Mouse (Mus musculus) retina, embryonic 14.5 days (tissue): ENCODE data around the gene Atoh8.

ENCODE experiments used
- DNase-seq: peaks from one replicate; pipeline ENCODE4 v3.0.0-alpha.2; 2015; ENCODE audit warnings: low spot score

Atoh8 gene

DNA sequence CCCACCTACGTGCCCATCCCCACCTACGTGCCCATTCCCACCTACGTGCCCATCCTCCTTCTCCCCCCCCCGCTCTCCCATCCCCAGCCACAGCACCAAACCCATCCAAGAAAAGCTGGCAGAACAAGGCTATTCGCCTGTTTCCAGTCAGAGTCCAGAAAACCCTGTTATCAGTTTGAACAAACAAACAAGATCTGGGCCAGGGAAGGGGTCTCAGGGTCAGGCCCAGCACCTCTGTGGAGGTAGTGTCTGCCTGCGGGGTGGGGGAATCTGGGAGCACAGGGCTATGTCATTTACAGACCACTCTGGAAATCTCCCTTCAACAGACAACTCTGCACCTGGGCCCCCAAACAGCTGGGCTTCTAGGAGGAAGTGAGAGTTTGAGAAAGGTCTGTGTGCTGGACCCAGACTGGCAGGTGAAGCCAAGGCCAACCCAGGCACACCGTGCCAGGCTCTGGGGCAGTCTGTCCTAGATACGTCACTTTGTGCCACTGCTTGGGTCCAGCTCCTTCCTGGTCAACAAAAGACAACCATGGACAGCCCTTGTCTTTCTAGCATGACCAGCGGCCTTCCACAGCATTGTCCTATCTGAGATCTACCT lies 7.6 kb downstream of the Atoh8 start:
- DNase-seq: no peak

DNA sequence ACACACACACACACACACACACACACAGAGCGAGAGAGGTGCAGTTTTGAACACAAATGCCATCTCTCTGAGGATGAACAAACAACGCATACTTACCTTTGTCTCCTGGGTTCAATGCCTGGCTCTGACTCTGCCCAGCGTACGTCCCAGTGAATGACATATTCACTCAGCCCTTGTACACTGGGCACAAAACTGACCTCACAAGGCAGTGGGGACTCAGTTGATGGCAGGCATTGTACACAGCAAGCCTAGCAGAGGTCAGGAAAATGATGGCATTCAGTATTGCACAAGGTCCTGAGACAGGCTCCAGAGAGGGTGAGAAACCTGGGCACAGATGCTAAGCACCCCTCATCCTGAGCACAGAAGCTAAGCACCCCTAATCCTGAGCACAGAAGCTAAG lies 8.4 kb downstream of the Atoh8 start:
- no peak for DNase-seq

DNA sequence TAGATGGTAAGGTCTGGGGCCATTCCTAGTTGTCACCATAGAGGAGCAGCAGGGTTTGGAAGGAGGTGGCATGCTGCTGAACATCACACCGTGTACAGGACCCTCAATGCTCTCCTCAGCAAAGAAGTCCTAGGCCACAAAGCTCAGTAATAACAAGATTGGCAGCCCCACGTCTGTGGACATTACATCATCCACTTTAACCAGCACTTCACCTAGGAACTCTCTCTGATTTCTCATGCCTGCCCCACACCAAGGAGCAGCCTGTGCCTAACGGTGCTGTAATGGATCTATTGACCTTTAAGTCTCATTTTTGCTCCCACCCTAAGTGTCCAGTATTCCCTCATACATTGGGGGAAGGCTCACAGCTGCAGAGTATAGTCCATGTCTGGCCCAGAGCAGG lies 9.7 kb downstream of the Atoh8 start:
- DNase-seq: no peak

DNA sequence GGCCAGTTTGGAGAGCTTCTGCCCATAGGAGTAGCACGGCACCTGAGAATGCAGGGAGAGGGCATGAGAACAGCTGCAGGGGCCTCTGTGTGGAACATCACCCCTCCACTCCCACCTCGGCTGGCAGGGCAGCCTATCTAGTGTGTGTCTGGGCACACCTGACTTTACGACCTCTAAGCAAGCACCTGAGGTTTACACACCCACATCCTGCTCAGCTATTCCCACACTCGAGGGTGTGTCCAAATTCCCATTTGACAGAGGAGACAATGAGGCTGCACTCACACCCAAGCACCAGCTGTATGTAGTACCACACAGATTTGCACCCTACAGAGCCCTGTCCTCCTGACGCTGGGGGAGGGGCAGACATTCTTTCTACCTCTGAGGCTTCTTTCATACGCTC lies 11.5 kb downstream of the Atoh8 start:
- no peak for DNase-seq

DNA sequence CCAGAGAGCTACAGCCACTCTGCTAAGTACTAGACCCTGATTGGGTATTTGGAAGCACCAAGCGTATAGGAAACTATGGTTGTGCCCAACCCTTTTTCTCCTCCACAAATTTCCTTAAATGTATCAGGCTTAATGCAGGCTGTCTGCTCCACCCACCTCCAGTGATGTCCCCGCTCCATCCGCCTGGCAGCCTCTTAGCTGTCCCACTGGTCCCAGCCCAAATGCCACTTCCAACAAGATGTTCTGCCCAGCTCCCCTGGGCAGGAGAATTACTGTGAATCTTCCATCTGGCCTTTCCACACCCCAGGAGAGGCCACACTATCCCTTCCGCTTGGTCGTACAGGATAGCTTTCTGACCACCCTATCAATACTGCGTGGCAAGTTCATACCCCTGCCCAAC lies 12.5 kb downstream of the Atoh8 start:
- no peak for DNase-seq

DNA sequence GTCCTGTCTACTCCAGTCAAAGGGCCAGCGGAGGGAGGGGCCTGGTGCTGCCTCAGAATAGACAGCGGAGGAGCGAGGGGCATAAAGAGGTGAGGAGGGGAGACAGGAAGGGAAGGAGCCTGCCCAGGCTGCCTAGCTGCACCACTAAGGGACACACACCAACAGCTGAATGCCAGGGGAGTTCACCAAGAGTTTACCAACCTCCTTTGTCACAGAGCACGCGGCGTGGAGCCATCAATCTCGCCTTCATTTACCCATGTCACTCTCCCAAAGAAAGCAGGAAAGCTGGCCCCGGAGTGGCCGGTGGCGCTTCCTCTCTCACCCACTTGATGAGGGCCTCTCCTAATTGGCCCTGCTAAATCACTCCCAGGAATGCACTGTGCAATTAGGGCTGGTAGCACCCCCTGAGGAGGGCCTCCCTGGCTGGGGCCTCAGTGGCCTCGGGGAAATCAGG lies 13.1 kb downstream of the Atoh8 start:
- peak; percentile 89 for DNase-seq

DNA sequence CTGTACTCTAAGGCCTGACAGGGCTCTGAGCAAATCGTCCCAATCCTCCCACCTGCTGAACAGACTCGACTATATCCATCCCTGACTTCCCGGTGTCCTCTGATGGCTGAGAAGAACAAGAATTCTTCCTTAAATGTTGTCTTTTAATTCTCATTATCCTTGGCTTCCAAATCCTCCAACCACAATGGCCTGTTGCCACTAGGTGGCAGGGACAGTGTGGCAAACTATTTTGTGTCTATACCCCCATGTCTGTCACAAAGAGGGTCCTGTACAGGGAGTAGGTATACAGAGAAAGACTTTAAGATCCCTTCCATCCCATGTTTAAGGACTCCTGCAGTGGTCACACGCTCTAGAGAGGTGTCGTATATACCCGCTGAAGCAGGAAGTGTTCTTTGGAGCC lies 14.1 kb downstream of the Atoh8 start:
- DNase-seq: peak; percentile 42

DNA sequence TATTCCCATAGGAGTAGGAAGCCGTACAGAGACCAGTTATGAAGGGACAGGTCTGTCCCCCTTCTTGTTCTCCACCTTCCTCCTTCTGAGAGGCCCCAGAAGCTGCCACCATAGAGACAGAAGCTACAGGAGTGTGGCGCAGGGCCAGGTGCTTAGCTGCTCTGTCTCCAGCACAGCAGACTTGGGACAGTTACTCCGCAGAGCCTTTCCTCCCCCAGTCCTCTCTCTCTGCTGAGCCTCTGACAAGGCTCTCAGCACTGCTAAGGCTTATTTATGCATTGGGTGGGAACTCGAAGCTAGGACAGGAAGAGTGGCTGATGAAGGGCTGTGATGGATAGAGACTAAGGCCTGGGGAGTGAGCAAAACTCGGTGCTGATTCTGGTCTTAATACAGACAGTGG lies 15.8 kb downstream of the Atoh8 start:
- DNase-seq: no peak

DNA sequence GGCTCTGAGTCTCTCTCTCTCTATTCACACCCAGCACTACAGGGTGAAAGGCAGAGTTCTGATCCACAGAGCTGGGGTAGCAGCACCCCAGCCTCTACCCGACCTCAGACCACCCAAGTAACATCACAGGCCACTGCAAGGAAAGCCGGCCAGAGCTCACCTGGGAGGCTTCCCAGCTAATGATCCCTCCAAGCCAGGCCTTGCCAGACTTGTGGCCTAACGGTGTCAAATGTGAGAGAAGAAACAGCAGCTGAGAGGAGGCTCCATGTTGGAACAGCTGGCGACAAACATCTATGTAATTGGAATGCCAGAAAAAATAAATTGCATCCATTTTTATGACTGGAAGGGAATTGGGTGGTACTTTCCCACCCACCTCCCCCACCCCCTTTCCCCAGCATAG lies 17.1 kb downstream of the Atoh8 start:
- DNase-seq: no peak

DNA sequence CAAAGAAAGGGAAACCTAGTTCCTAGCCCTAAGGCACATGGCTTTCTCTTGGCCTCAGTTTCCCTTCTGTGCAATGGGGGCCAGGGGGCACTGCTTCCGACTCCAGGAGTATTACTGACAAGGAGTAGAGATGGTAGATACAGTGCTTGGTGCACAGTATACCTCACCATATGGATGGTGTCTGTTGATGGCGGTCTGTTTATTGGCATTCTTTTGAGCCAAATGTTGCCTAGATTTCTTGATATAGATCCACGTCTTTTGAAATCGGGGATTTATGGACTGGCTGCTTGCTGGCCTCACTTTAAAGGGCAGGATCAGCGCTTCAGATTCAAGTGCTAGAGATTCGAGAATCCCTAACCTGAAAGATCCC lies 18.0 kb downstream of the Atoh8 start:
- DNase-seq: no peak

DNA sequence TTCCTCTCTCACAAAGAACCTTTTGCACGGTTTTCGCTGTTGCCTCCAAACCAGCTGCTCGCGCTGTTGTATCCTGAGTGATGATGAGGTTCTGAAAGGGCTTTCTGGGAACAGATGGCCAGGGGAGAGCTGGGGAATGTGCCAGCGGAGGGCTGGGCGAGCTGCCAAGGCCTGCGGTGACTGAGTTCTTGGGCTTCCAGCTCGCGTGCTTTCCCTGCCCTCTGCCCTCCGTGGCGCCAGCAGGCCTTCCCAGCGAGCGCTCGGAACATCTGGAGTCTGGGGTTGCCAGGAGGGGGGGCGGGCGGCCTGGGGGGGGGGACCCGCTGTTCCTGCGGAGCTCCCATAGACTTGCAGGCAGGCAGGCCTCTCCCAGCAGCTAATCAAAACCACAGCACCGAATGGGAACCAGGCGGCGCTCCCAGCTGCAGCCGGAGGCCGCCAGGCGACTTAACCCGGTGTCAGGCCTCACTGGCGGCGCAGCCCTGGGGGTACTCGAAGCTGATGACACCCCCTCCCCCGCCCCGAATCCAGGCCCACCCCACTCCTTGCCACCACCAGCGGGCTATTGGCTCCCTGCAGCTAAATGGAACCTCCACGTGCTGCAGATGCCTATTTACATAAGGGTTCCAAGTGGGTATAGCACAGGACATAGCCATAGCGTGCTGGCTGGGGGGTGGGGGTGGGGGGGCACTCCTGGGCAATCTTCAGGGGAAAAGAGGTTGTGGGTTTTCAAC lies 18.5 kb downstream of the Atoh8 start:
- DNase-seq: peak; percentile 90

DNA sequence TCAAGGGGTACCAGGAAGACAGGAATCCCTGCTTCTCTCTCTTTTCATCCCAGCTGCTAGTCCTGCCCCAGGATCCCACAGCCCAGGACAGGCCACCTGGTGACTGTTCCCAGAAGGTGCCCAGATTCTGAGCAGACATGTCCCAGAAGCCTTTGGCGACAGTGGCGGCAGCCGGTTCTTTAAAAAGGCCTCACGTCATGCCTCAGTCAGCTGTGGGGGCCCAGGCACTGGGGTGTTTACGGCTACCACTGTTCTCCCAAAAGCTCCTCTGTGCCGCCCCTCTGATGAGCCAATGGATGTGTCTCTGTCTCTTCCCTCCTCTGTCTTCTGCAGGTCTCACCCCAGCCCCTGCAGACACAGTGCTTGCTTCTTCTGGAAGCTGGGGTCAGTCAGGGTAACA lies 19.8 kb downstream of the Atoh8 start:
- DNase-seq: no peak

DNA sequence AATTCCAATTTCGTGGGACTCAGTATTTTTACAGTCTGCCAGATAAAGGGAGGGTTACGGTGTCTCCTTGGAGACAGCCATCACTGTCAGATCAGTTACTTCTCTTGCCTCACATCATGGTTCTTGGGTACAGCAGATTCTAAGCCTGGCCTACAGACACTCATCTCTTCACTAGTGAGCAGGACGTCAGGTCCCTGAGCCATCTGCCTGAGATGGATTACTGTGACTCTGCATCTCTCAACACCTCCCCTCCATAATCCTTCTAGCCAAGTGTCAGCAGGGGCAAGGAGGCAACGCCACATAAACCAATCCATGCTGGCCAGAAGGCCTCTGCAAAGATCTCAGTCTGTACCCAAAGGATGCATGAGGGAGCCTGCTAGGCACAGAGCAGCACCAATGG lies 24.0 kb downstream of the Atoh8 start:
- no peak for DNase-seq

DNA sequence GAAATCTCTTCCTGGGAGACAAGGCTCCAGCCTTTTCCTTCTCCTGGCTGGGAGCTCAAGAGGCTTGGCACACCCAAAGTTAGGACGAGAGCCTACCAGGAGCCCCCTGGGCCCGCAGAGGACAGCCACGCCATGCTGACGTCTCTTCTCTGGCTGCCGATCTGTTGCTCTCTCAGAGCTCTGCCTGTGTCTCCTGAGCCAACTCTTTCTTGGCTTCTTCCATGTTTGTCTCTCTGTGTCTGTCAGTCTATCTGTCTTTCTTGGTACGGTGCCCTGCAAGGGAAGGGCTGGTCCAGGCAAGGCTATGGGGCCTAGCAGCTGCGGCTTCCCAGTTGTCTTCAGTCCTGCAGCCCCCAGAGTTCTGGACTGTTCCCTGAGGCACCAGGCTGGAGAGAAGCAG lies 24.6 kb downstream of the Atoh8 start:
- DNase-seq: no peak

DNA sequence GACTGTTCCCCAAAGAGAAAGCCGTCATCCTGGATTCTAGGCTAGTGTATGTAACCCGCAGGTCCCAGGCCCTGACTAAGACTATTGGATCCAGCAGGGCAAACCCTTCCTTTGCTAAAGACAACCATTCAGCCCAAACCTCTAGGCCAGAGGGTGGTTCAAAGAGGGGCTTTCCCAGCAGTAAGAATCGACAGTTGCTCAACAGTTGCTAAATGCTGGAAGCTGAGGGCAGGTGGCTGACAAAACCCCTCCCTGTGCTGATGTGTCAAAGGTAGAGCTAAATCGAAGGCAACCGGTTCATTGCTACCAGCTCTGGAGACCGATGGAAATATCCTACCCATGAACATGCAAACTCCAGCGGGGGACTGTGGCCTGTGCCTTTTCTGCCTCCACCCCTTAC lies 25.6 kb downstream of the Atoh8 start:
- no peak for DNase-seq

DNA sequence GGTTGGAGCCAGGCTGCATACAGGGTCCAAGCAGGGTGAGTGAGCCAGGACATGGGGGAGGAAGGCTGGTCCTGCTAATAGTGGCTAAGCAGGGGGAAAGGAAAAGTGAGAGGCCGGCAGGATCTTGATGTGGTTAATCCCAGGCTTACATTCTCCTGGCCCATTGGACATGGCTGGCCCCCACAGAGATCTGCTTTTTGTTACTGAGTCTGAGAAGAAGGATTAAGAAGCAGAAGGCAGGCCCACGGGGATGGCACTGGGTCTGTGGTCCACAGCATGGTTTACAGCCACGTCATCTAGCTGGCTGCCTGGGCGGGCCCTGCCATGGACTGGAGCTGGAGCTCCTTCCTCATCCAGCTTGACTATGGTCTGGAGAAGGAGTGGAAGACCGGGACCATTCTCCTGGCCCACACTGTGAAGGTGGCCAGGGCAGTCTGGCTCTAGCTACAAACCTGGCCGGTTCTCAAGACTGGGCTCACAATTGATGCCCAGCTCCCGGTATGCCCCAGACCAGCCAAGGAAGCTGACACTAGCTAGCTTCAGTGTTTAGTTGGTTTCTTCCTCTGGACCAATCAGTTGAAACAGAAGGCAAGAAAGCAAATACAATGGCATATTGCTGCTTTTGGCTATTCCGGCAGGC lies 26.9 kb downstream of the Atoh8 start:
- DNase-seq: no peak

DNA sequence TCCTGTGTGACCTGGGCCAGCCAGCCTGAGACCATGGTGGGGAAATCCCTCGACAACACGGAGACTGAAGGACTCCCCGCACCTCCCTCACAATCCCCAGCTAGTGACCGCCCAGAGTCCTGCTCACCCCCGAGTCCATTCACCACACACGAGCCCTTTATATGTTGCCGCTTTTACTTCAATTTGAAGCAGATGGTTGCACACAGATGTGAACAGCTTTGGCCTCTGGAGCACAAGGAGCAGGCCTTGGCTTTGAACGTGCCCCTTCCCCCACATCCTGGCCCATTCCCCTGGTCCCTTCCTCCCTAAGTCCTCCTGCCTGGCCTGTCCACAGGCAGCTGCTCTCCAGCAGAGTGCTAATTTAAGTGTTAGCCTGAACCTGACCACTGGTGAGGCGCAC lies 29.4 kb downstream of the Atoh8 start:
- no peak for DNase-seq

DNA sequence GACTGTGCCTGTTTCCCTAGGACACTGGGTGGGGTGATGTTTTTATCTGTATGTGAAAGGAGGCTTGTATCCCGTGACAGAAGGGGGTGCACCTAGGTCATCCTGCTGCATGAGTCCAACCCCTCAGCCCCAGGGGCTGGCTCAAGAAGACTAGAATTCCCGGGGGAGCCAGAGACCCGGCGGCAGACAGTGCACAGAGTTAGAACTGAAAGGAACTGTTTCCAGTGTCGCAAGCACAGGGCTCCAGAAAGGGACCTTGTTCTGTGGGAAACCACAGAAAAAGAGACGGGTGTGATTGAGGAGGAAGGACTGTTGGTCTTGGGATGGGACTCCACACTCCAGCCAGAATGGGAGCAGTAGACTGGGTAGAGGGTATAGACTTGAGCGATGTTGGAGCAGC lies 30.5 kb downstream of the Atoh8 start:
- DNase-seq: no peak

DNA sequence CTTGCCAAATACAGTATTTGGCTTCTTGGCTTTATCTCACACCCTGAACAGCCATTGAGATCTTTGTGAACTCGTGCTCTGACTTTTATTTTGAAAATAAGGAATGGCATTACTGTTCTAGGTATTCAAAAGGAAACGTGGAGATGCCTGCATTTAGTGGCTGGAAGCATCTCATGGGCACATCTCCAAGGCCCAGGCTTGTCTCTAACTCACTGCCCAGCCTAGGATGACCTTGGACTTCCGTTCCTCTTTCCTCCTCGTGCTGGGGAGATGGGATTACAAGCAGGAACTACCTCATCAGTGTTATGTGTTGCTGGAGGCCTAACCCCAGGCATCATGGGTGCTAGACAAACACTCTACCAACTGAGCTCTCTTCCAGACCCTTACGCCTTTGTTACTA lies 32.1 kb downstream of the Atoh8 start:
- no peak for DNase-seq

DNA sequence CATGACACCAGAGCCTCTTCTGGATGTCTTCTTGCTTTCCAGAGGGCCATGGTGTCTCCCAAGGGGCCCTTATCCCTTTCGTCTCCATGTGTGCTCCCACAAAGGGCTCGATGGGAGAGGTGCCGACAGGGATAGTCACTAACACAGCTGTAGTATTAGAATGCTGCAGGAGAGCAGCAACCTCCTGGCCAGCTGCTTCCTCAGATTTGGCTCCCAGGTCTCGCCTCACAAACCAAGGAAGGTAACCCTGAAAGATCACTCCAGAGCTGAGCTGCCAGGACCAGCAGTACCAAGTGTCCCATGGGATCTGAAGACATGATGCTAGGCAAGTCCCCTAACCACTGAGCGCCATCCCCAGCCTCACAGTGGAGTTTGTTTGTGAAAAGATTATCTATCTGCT lies 32.6 kb downstream of the Atoh8 start:
- DNase-seq: no peak

DNA sequence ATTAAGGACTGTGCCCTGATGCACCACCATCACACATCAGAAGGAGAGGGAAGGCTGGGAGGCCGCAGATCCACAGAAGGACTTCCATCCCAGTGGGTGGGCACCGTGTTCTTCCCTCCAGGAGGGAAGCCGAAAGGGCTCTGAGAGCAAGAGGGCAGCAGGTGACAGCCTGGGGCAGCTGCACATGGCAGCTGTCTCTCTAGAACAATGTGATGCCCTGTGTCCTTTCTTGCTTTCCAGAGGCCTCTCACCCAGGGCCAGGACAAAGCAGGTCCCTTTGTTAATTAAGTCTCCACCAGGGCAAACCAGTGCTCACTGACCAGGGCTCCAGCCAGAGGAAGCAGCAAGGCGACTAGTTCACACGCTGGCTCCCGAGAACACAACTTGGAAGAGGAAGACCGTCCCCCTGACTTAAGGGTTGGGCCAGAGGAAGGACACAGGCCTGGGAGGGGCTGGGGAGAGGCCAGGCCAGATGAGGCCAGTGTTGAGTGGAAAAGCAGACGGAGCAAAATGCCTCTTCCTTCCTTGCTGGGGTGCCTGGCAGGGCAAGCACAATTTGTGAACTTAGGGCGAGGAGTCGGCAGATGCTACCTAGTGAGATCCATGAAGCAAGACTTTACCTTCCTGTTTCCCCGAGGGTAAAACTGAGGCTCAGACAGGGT lies 34.7 kb downstream of the Atoh8 start:
- DNase-seq: peak; percentile 46

DNA sequence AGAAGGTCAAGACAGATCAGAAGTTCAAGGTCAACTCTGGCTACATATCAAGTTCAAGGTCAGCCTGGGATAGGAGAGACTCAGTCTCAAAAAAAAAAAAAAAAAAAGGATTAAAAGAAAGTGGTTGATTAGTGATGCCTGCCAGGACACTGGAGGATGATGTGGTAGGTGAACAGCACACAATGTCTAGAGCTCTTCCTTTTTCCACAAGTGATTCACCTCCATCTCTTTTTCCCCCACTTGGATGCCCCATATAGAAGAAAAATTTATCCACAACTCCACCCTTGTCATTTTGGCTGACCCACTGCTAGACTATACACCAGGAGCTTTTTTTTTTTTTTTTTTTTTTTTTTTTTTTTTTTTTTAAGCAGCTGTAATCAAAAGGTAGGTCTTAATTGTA lies 37.9 kb downstream of the Atoh8 start:
- no peak for DNase-seq

DNA sequence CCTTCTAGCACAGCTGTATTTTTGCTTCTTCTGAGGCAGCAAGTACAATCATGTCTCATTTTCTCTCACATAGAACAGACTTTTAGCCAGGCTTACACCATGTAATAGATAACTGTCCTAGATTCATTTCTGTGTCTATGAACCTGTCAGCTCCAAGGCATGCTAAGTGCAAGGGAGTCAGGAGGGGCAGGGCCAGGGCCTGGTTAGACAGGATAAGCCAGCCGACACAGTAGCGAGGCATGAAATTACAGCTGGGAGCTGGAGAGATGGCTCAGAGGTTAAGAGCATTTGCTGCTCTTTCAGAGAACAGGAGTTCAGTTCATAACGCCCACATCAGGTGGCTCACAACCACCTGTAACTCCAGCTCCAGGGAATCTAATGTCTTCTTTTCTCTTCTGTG lies 38.7 kb downstream of the Atoh8 start:
- no peak for DNase-seq
